Mouse (Mus musculus): ENCODE measurements around the gene Vasp.

The Vasp gene

GRCm38 (mm10) chr7:19208201-19208910, 63.3 kb downstream of the Vasp start:
- no peak for DNase-seq
